In the genomic region with DNA sequence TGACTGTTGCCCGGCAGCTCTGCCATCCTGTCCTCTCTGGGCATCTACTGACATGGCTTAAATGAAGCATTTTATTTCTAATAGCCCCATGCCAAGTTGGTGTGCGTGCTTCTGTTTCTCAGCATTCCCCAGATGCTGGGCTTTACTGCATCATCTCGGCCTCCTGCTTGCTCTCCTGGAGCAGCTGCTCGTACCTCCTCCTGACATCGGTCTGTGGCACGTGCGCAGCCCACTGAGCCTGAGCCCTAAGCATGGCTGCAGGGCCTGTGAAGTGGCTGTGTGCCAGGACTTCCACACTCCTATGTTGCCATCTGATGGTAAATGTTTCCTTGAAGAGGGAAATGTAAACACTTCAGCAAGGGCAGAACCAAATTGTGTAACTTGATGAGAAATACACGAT, we compare ENCODE assay signal across 11 mouse cellular contexts. TPM values are rescaled to one million over a fixed set of nuclear protein-coding genes. Genes with fewer than 3 reads are reported as not detected.
A peak's percentile ranks its signal among the peaks of the same experiment; 100 is the strongest.
DNase-seq lines count a peak whose midpoint lies in the region; ATAC-seq and TF ChIP-seq lines count a peak whose summit lies in the region.
"Had no signal": no experiment of that assay in that cellular context is flagged by ENCODE, and none has a peak within 500 bp of the region (broad histone marks: within the 10 kb centered on the region; RNA-seq: fewer than 3 reads in every experiment).

No protein-coding gene starts in this region.

- TF ChIP-seq CTCF in layer of hippocampus, adult 2 months (conservative IDR thresholded peaks at IDR 0.05) = no peak

- peak overlapping the region; percentile 3; the same call in 1 of the 2 replicates for H3K27ac ChIP-seq in layer of hippocampus, adult 2 months
- H3K27ac ChIP-seq: gastrocnemius, adult 2 months had no signal

- H3K4me3 ChIP-seq in layer of hippocampus, adult 2 months = no peak overlapping the region
- H3K4me3 ChIP-seq: gastrocnemius, adult 2 months had no signal

- peak; percentile 72 for DNase-seq in cerebellum, adult 11-12 months
- no peak for DNase-seq in cerebellum, adult 8-10 months
- no peak for DNase-seq in layer of hippocampus, adult 2 months (ENCODE audit: low spot score in 2 of 2)
- DNase-seq in layer of hippocampus, postnatal 36 days = no peak
- DNase-seq in cerebellum, postnatal 25 days = peak; percentile 68 to 79
- peak; percentile 71 for DNase-seq in lung, postnatal 36 days
- DNase-seq in adrenal gland, postnatal 36 days = no peak
- DNase-seq: adrenal gland, adult 2 months; gastrocnemius, adult 2 months; liver, postnatal 0 days had no signal

- ATAC-seq in megakaryocyte-erythroid progenitor cell, adult 5-6 weeks (replicated peaks; ENCODE audit: low FRiP score, low TSS enrichment, poor library complexity, severe bottlenecking) = no peak
- ATAC-seq: liver, postnatal 0 days had no signal

RNA-seq across cellular contexts. Expression of a gene that starts 30.8 kb away (rescaled TPM):
- 100 to 1,000 TPM; 300 to 306 TPM for total RNA-seq in layer of hippocampus, adult 2 months (2021)
- total RNA-seq in layer of hippocampus, postnatal 36 days (2021) = 100 to 1,000 TPM; 293 to 303 TPM
- 10 to 100 TPM; 51.9 to 60.8 TPM for total RNA-seq in adrenal gland, postnatal 36 days (2021)
- 18.0 and 19.9 TPM in 2 replicates for total RNA-seq in megakaryocyte-erythroid progenitor cell, adult 5-6 weeks (2014; fragmentation: Nextera tagmentation)
- total RNA-seq in megakaryocyte-erythroid progenitor cell, adult 5-6 weeks (2017) = 10.1 and 11.0 TPM in 2 replicates

RNA-seq across cellular contexts. Expression of a gene that starts 31.0 kb away (rescaled TPM):
- 10 to 100 TPM; 14.7 to 15.5 TPM for total RNA-seq in layer of hippocampus, adult 2 months (2021)
- 10 to 100 TPM; 12.3 to 13.9 TPM for total RNA-seq in layer of hippocampus, postnatal 36 days (2021)
- total RNA-seq in adrenal gland, postnatal 36 days (2021) = under 1 TPM; 0.86 to 0.99 TPM
- 0.28 and 0.42 TPM in 2 replicates for total RNA-seq in megakaryocyte-erythroid progenitor cell, adult 5-6 weeks (2014; fragmentation: Nextera tagmentation)
- not detected in 2 replicates for total RNA-seq in megakaryocyte-erythroid progenitor cell, adult 5-6 weeks (2017)

Comparison
In these comparisons a context has a peak if more than half of its experiments do, and no peak if none do; other contexts are left out.
1. DNase-seq: peak in cerebellum, adult 11-12 months (single experiment), cerebellum, postnatal 25 days (2 of 2) and lung, postnatal 36 days (single experiment); none in cerebellum, adult 8-10 months (single experiment), layer of hippocampus, adult 2 months (0 of 2), layer of hippocampus, postnatal 36 days (0 of 2) and adrenal gland, postnatal 36 days (0 of 2).
2. RNA of a gene that starts 30.8 kb away (total RNA-seq): 300 to 306 TPM in layer of hippocampus, adult 2 months and 293 to 303 TPM in layer of hippocampus, postnatal 36 days; 51.9 to 60.8 TPM in adrenal gland, postnatal 36 days and 10.1 to 19.9 TPM in megakaryocyte-erythroid progenitor cell, adult 5-6 weeks; every median in the first group is over 4 times any median in the second.
3. RNA of a gene that starts 31.0 kb away (total RNA-seq): 14.7 to 15.5 TPM in layer of hippocampus, adult 2 months and 12.3 to 13.9 TPM in layer of hippocampus, postnatal 36 days; 0.86 to 0.99 TPM in adrenal gland, postnatal 36 days and 0.28 to 0.42 TPM in megakaryocyte-erythroid progenitor cell, adult 5-6 weeks; every median in the first group is over 4 times any median in the second.